Comparison of ENCODE assay signal across 27 mouse cellular contexts in genomic region chr6:80209476-80209875, GRCm38 (mm10).
DNase-seq lines count a peak whose midpoint lies in the region; ATAC-seq and TF ChIP-seq lines count a peak whose summit lies in the region.
"Had no signal": no experiment of that assay in that cellular context is flagged by ENCODE, and none has a peak within 500 bp of the region (broad histone marks: within the 10 kb centered on the region; RNA-seq: fewer than 3 reads in every experiment).

No protein-coding gene starts in this region.

- no peaks in the 10 kb centered on the region for H3K9me3 ChIP-seq in forebrain, postnatal 0 days (ENCODE audit: low read length)
- H3K9me3 ChIP-seq in forebrain, embryonic 10.5 days, result no peaks in the 10 kb centered on the region
- H3K9me3 ChIP-seq in midbrain, embryonic 14.5 days (ENCODE audit: control insufficient read depth, low read length), result no peaks in the 10 kb centered on the region
- H3K9me3 ChIP-seq in midbrain, embryonic 16.5 days (replicated peaks; ENCODE audit: control insufficient read depth, low read length, poor library complexity, severe bottlenecking), result no peaks in the 10 kb centered on the region
- H3K9me3 ChIP-seq: hindbrain, embryonic 12.5 days; liver, embryonic 15.5 days; neural tube, embryonic 15.5 days had no signal

- H3K27ac ChIP-seq in cerebellum, adult 2 months (ENCODE audit: insufficient read depth, low read length), result no peak overlapping the region
- no peak overlapping the region for H3K27ac ChIP-seq in forebrain, postnatal 0 days (ENCODE audit: low read depth, low read length)
- H3K27ac ChIP-seq in forebrain, embryonic 10.5 days, result no peak overlapping the region
- no peak overlapping the region for H3K27ac ChIP-seq in midbrain, embryonic 14.5 days (replicated peaks; ENCODE audit: low read depth, low read length)
- H3K27ac ChIP-seq in midbrain, embryonic 16.5 days (ENCODE audit: low read length), result no peak overlapping the region
- H3K27ac ChIP-seq: gastrocnemius, adult 2 months; hindbrain, embryonic 12.5 days; kidney, postnatal 0 days; liver, embryonic 15.5 days; neural tube, embryonic 15.5 days had no signal

- H3K36me3 ChIP-seq in forebrain, postnatal 0 days (ENCODE audit: insufficient read depth), result no peaks in the 10 kb centered on the region
- no peaks in the 10 kb centered on the region for H3K36me3 ChIP-seq in forebrain, embryonic 10.5 days (replicated peaks)
- H3K36me3 ChIP-seq in midbrain, embryonic 14.5 days (ENCODE audit: control insufficient read depth, insufficient read depth, low read length), result no peaks in the 10 kb centered on the region
- no peaks in the 10 kb centered on the region for H3K36me3 ChIP-seq in midbrain, embryonic 16.5 days (ENCODE audit: control insufficient read depth, insufficient read depth, low read length)
- H3K36me3 ChIP-seq: hindbrain, embryonic 12.5 days; liver, embryonic 15.5 days; neural tube, embryonic 15.5 days had no signal

- DNase-seq in cerebellum, postnatal 14 days, result peak; percentile 17 to 20
- DNase-seq in cerebellum, adult 2 months, result no peak
- DNase-seq in forebrain, postnatal 0 days, result peak; percentile 26
- DNase-seq in forebrain, embryonic 10.5 days (ENCODE audit: extremely low spot score, low spot score), result no peak
- DNase-seq in midbrain, embryonic 14.5 days, result peak; percentile 47
- peak; percentile 41 for DNase-seq in brain, adult 2 months (ENCODE audit: low read depth, low spot score)
- no peak for DNase-seq in kidney, adult 18-20 months
- DNase-seq: adrenal gland, postnatal 36 days; cerebellum, adult 9-11 months; gastrocnemius, adult 2 months; gastrocnemius, postnatal 36 days; heart, adult 18-20 months; heart, postnatal 36 days; kidney, adult 2 months; kidney, postnatal 4 days; lung, embryonic 14.5 days; lung, postnatal 14 days; retina, postnatal 1 day; right cerebral cortex, postnatal 25 days; spleen, adult 18-20 months; thymus, postnatal 25 days had no signal

- no peak overlapping the region for H3K9ac ChIP-seq in forebrain, postnatal 0 days
- no peak overlapping the region for H3K9ac ChIP-seq in midbrain, embryonic 14.5 days (replicated peaks; ENCODE audit: low read length)
- H3K9ac ChIP-seq in midbrain, embryonic 16.5 days (ENCODE audit: low read depth, low read length), result no peak overlapping the region
- H3K9ac ChIP-seq: hindbrain, embryonic 12.5 days; liver, embryonic 15.5 days; lung, embryonic 14.5 days; neural tube, embryonic 15.5 days had no signal

- H3K4me1 ChIP-seq in cerebellum, adult 2 months (ENCODE audit: control insufficient read depth, insufficient read depth, low read length), result no peaks in the 10 kb centered on the region
- H3K4me1 ChIP-seq in forebrain, postnatal 0 days (ENCODE audit: insufficient read depth), result no peaks in the 10 kb centered on the region
- H3K4me1 ChIP-seq in forebrain, embryonic 10.5 days, result peaks cover 4% of the 10 kb centered on the region; the same call in 1 of the 2 replicates
- H3K4me1 ChIP-seq in midbrain, embryonic 14.5 days (ENCODE audit: control insufficient read depth, insufficient read depth, low read length), result no peaks in the 10 kb centered on the region
- no peaks in the 10 kb centered on the region for H3K4me1 ChIP-seq in midbrain, embryonic 16.5 days (ENCODE audit: control insufficient read depth, insufficient read depth, low read length)
- H3K4me1 ChIP-seq: hindbrain, embryonic 12.5 days; liver, embryonic 15.5 days; neural tube, embryonic 15.5 days had no signal

- 5% methylated on average over 2 of the region's 2 CpGs for WGBS in cerebellum, adult 2 months
- WGBS in forebrain, postnatal 0 days, result 12% methylated on average over 2 of the region's 2 CpGs
- WGBS in forebrain, embryonic 10.5 days, result 60% methylated on average over 2 of the region's 2 CpGs
- WGBS in midbrain, embryonic 14.5 days, result 60% methylated on average over 2 of the region's 2 CpGs
- 35% methylated on average over 2 of the region's 2 CpGs for WGBS in midbrain, embryonic 16.5 days

- ATAC-seq in forebrain, postnatal 0 days, result no peak
- no peak for ATAC-seq in midbrain, embryonic 14.5 days (ENCODE audit: low FRiP score, low TSS enrichment)
- no peak for ATAC-seq in midbrain, embryonic 16.5 days

- H3K4me3 ChIP-seq in cerebellum, adult 2 months (replicated peaks; ENCODE audit: insufficient read depth, low read depth, low read length), result no peak overlapping the region
- no peak overlapping the region for H3K4me3 ChIP-seq in forebrain, postnatal 0 days (ENCODE audit: low read depth, low read length)
- H3K4me3 ChIP-seq in forebrain, embryonic 10.5 days, result no peak overlapping the region
- no peak overlapping the region for H3K4me3 ChIP-seq in midbrain, embryonic 14.5 days (replicated peaks; ENCODE audit: low read depth, low read length)
- no peak overlapping the region for H3K4me3 ChIP-seq in midbrain, embryonic 16.5 days (ENCODE audit: low read depth, low read length)
- H3K4me3 ChIP-seq: gastrocnemius, adult 2 months; hindbrain, embryonic 12.5 days; liver, embryonic 15.5 days; neural tube, embryonic 15.5 days had no signal

- TF ChIP-seq CTCF in cerebellum, adult 2 months (IDR thresholded peaks at IDR 0.05; ENCODE audit: borderline replicate concordance, insufficient read depth, low read depth, low read length), result no peak
- TF ChIP-seq CTCF in forebrain, postnatal 0 days (IDR thresholded peaks at IDR 0.05; ENCODE audit: low read depth), result no peak

- H3K4me2 ChIP-seq in forebrain, postnatal 0 days (ENCODE audit: low read depth), result no peak overlapping the region
- no peak overlapping the region for H3K4me2 ChIP-seq in midbrain, embryonic 14.5 days (ENCODE audit: low read length)
- no peak overlapping the region for H3K4me2 ChIP-seq in midbrain, embryonic 16.5 days (ENCODE audit: low read length)
- H3K4me2 ChIP-seq: heart, embryonic 11.5 days; hindbrain, embryonic 12.5 days; liver, embryonic 15.5 days; lung, embryonic 14.5 days; neural tube, embryonic 15.5 days had no signal

- TF ChIP-seq POLR2A in cerebellum, adult 2 months (IDR thresholded peaks at IDR 0.05; ENCODE audit: borderline replicate concordance, insufficient read depth, low read length), result no peak

- H3K27me3 ChIP-seq in cerebellum, adult 2 months (ENCODE audit: control insufficient read depth, insufficient read depth, low read length), result no peaks in the 10 kb centered on the region
- no peaks in the 10 kb centered on the region for H3K27me3 ChIP-seq in forebrain, postnatal 0 days (ENCODE audit: insufficient read depth, low read length)
- H3K27me3 ChIP-seq in forebrain, embryonic 10.5 days (ENCODE audit: poor library complexity, severe bottlenecking), result no peaks in the 10 kb centered on the region
- no peaks in the 10 kb centered on the region for H3K27me3 ChIP-seq in midbrain, embryonic 14.5 days (ENCODE audit: control insufficient read depth, insufficient read depth, low read length)
- H3K27me3 ChIP-seq in midbrain, embryonic 16.5 days (ENCODE audit: control insufficient read depth, insufficient read depth, low read depth, low read length), result no peaks in the 10 kb centered on the region
- H3K27me3 ChIP-seq: hindbrain, embryonic 12.5 days; liver, embryonic 15.5 days; neural tube, embryonic 15.5 days had no signal

Comparison
In these comparisons a context has a peak if more than half of its experiments do, and no peak if none do; other contexts are left out.
1. DNase-seq: peak in cerebellum, postnatal 14 days (2 of 2), forebrain, postnatal 0 days (single experiment), midbrain, embryonic 14.5 days (single experiment) and brain, adult 2 months (single experiment); none in cerebellum, adult 2 months (0 of 2), forebrain, embryonic 10.5 days (single experiment) and kidney, adult 18-20 months (single experiment).